Mouse (Mus musculus) liver, embryonic 14.5 days (tissue): ENCODE data around the gene Olfr155.

Experiments used
- CTCF ChIP-seq: IDR thresholded peaks from 2 replicates; pipeline ENCODE4 v1.5.1; 2016; ENCODE audit warnings: antibody characterized with exemption, low read depth, control low read depth
- EP300 ChIP-seq: IDR thresholded peaks from 2 replicates; pipeline ENCODE4 v1.6.1; 2016; ENCODE audit warnings: antibody characterized with exemption, low read depth

GRCm38 (mm10) chr4:43859886-43860285, 8.5 kb downstream of the Olfr155 start:
- TF ChIP-seq CTCF (no peak), EP300 (no peak)
